9 mouse cellular contexts compared by ENCODE assay signal in genomic region chr11:97146724-97147123, GRCm38 (mm10). TPM values are rescaled to one million over a fixed set of nuclear protein-coding genes. Genes with fewer than 3 reads are reported as not detected.
A peak's percentile ranks its signal among the peaks of the same experiment; 100 is the strongest.
DNase-seq lines count a peak whose midpoint lies in the region; ATAC-seq and TF ChIP-seq lines count a peak whose summit lies in the region.
"Had no signal": no experiment of that assay in that cellular context is flagged by ENCODE, and none has a peak within 500 bp of the region (broad histone marks: within the 10 kb centered on the region; RNA-seq: fewer than 3 reads in every experiment).

No protein-coding gene starts in this region.

- no peak overlapping the region for H3K4me2 ChIP-seq in hindbrain, embryonic 14.5 days (replicated peaks)
- H3K4me2 ChIP-seq in hindbrain, embryonic 16.5 days (ENCODE audit: low read length), result no peak overlapping the region
- H3K4me2 ChIP-seq in embryonic facial prominence, embryonic 11.5 days (ENCODE audit: low read depth, low read length), result no peak overlapping the region
- peak overlapping the region; percentile 29; the same call in 1 of the 2 replicates for H3K4me2 ChIP-seq in heart, postnatal 0 days (ENCODE audit: low read depth, low read length)
- H3K4me2 ChIP-seq: embryonic facial prominence, embryonic 15.5 days had no signal

- no peaks in the 10 kb centered on the region for H3K27me3 ChIP-seq in hindbrain, embryonic 14.5 days (ENCODE audit: control insufficient read depth, insufficient read depth, low read length)
- H3K27me3 ChIP-seq in hindbrain, embryonic 16.5 days (replicated peaks; ENCODE audit: control insufficient read depth, insufficient read depth, low read length), result no peaks in the 10 kb centered on the region
- H3K27me3 ChIP-seq in embryonic facial prominence, embryonic 11.5 days (ENCODE audit: control insufficient read depth, insufficient read depth, low read length), result no peaks in the 10 kb centered on the region
- peaks cover 3% of the 10 kb centered on the region; the same call in 1 of the 2 replicates for H3K27me3 ChIP-seq in heart, postnatal 0 days (ENCODE audit: control insufficient read depth, insufficient read depth, low read length)
- peaks cover 5% of the 10 kb centered on the region; the same call in 1 of the 2 replicates for H3K27me3 ChIP-seq in thymus, adult 2 months (ENCODE audit: control insufficient read depth, insufficient read depth, low read length)

- peaks cover 62% of the 10 kb centered on the region for H3K36me3 ChIP-seq in hindbrain, embryonic 14.5 days (replicated peaks; ENCODE audit: control insufficient read depth, insufficient read depth)
- peaks cover 11% of the 10 kb centered on the region; the same call in 1 of the 2 replicates for H3K36me3 ChIP-seq in hindbrain, embryonic 16.5 days (ENCODE audit: control insufficient read depth, insufficient read depth, low read length)
- no peaks in the 10 kb centered on the region for H3K36me3 ChIP-seq in embryonic facial prominence, embryonic 11.5 days (replicated peaks; ENCODE audit: control insufficient read depth, insufficient read depth, low read depth, low read length)
- H3K36me3 ChIP-seq in heart, postnatal 0 days (replicated peaks; ENCODE audit: control insufficient read depth, insufficient read depth, low read length), result peaks cover 9% of the 10 kb centered on the region; the same call in 1 of the 2 replicates
- H3K36me3 ChIP-seq in thymus, adult 2 months (ENCODE audit: control insufficient read depth, insufficient read depth, low read length), result no peaks in the 10 kb centered on the region

- no peak for TF ChIP-seq EP300 in heart, postnatal 0 days (IDR thresholded peaks at IDR 0.05; ENCODE audit: low read depth)

- TF ChIP-seq CTCF in heart, postnatal 0 days (IDR thresholded peaks at IDR 0.05; ENCODE audit: low read depth), result peak; percentile 90
- TF ChIP-seq CTCF in thymus, adult 2 months (IDR thresholded peaks at IDR 0.05; ENCODE audit: borderline replicate concordance, control insufficient read depth, extremely low read depth, insufficient read depth, low read length, poor library complexity), result peak; percentile 89

- H3K27ac ChIP-seq in hindbrain, embryonic 14.5 days, result no peak overlapping the region
- H3K27ac ChIP-seq in hindbrain, embryonic 16.5 days (ENCODE audit: low read depth, low read length), result no peak overlapping the region
- H3K27ac ChIP-seq in embryonic facial prominence, embryonic 11.5 days (replicated peaks; ENCODE audit: low read depth, low read length), result no peak overlapping the region
- no peak overlapping the region for H3K27ac ChIP-seq in heart, postnatal 0 days (ENCODE audit: low read depth)
- H3K27ac ChIP-seq in thymus, adult 2 months (ENCODE audit: control insufficient read depth, insufficient read depth, low read length), result no peak overlapping the region
- H3K27ac ChIP-seq: embryonic facial prominence, embryonic 15.5 days had no signal

- H3K9me3 ChIP-seq in hindbrain, embryonic 14.5 days (ENCODE audit: control insufficient read depth, low read length), result no peaks in the 10 kb centered on the region
- no peaks in the 10 kb centered on the region for H3K9me3 ChIP-seq in hindbrain, embryonic 16.5 days (ENCODE audit: control insufficient read depth, low read length)
- H3K9me3 ChIP-seq in embryonic facial prominence, embryonic 11.5 days (replicated peaks; ENCODE audit: control insufficient read depth, low read length), result no peaks in the 10 kb centered on the region
- no peaks in the 10 kb centered on the region for H3K9me3 ChIP-seq in heart, postnatal 0 days (replicated peaks; ENCODE audit: control insufficient read depth, low read length)
- H3K9me3 ChIP-seq: embryonic facial prominence, embryonic 15.5 days had no signal

- ATAC-seq in hindbrain, embryonic 14.5 days (ENCODE audit: low FRiP score), result no peak
- ATAC-seq in hindbrain, embryonic 16.5 days, result no peak
- no peak for ATAC-seq in embryonic facial prominence, embryonic 11.5 days (replicated peaks; ENCODE audit: insufficient number of reproducible peaks, low FRiP score, low TSS enrichment, low read depth)
- ATAC-seq in heart, postnatal 0 days (ENCODE audit: insufficient read depth, low read depth), result no peak

- TF ChIP-seq POLR2A in thymus, adult 2 months (IDR thresholded peaks at IDR 0.05; ENCODE audit: control insufficient read depth, extremely low read depth, insufficient read depth, low read length, poor library complexity), result no peak

- no peak overlapping the region for H3K9ac ChIP-seq in hindbrain, embryonic 14.5 days
- H3K9ac ChIP-seq in hindbrain, embryonic 16.5 days (ENCODE audit: low read depth, low read length), result no peak overlapping the region
- no peak overlapping the region for H3K9ac ChIP-seq in embryonic facial prominence, embryonic 11.5 days (replicated peaks; ENCODE audit: low read length)
- no peak overlapping the region for H3K9ac ChIP-seq in heart, postnatal 0 days (replicated peaks; ENCODE audit: low read depth, low read length)
- H3K9ac ChIP-seq: embryonic facial prominence, embryonic 15.5 days had no signal

- DNase-seq in hindbrain, embryonic 14.5 days (ENCODE audit: low spot score), result peak; percentile 78
- peak; percentile 89 for DNase-seq in adrenal gland, postnatal 10 days
- peak; percentile 82 for DNase-seq in embryonic facial prominence, embryonic 11.5 days (ENCODE audit: low spot score)
- peak; percentile 56 for DNase-seq in heart, postnatal 0 days (ENCODE audit: low spot score)
- peak; percentile 85 to 87 for DNase-seq in left cerebral cortex, postnatal 14 days (ENCODE audit: low spot score in 2 of 2)
- peak; percentile 77 to 80 for DNase-seq in natural killer cell, adult 2 months (ENCODE audit: low spot score in 2 of 2)
- peak; percentile 76 for DNase-seq in thymus, adult 2 months

- WGBS in hindbrain, embryonic 14.5 days, result 8% methylated on average over 8 of the region's 8 CpGs
- 8% methylated on average over 8 of the region's 8 CpGs for WGBS in hindbrain, embryonic 16.5 days
- WGBS in embryonic facial prominence, embryonic 11.5 days, result 6% methylated on average over 8 of the region's 8 CpGs
- 7% methylated on average over 8 of the region's 8 CpGs for WGBS in heart, postnatal 0 days
- WGBS in thymus, adult 2 months, result 19% methylated on average over 8 of the region's 8 CpGs

- no peak overlapping the region for H3K4me3 ChIP-seq in hindbrain, embryonic 14.5 days (replicated peaks; ENCODE audit: low read length)
- H3K4me3 ChIP-seq in hindbrain, embryonic 16.5 days (ENCODE audit: low read length), result no peak overlapping the region
- no peak overlapping the region for H3K4me3 ChIP-seq in embryonic facial prominence, embryonic 11.5 days (ENCODE audit: low read depth, low read length)
- no peak overlapping the region for H3K4me3 ChIP-seq in heart, postnatal 0 days (ENCODE audit: low read depth, low read length)
- no peak overlapping the region for H3K4me3 ChIP-seq in thymus, adult 2 months (ENCODE audit: control insufficient read depth, insufficient read depth, low read length)
- H3K4me3 ChIP-seq: embryonic facial prominence, embryonic 15.5 days had no signal

- peaks cover 7% of the 10 kb centered on the region for H3K4me1 ChIP-seq in hindbrain, embryonic 14.5 days (replicated peaks; ENCODE audit: control insufficient read depth, insufficient read depth, low read length)
- peaks cover 16% of the 10 kb centered on the region for H3K4me1 ChIP-seq in hindbrain, embryonic 16.5 days (ENCODE audit: control insufficient read depth, insufficient read depth, low read depth, low read length)
- peaks cover 7% of the 10 kb centered on the region for H3K4me1 ChIP-seq in embryonic facial prominence, embryonic 11.5 days (ENCODE audit: control insufficient read depth, insufficient read depth, low read length)
- peaks cover 15% of the 10 kb centered on the region; the same call in 1 of the 2 replicates for H3K4me1 ChIP-seq in heart, postnatal 0 days (ENCODE audit: control insufficient read depth, insufficient read depth)
- H3K4me1 ChIP-seq in thymus, adult 2 months (replicated peaks; ENCODE audit: control insufficient read depth, insufficient read depth, low read length), result peaks cover 35% of the 10 kb centered on the region

- intact Hi-C loops in left cerebral cortex, postnatal 14 days (cut with DNase I), result loop anchor here (2.0 kb wide), 1 partner anchor 74 kb away; no protein-coding TSS in a partner anchor

RNA-seq across cellular contexts. Expression of gene Tbkbp1, which starts 4.6 kb away (rescaled TPM):
- polyA plus RNA-seq in hindbrain, embryonic 14.5 days (2014; fragmentation: Nextera tagmentation; extraction: Ambion mirVana), result 9.3 and 10.8 TPM in 2 replicates
- 7.2 and 7.8 TPM in 2 replicates for polyA plus RNA-seq in hindbrain, embryonic 16.5 days (2015; fragmentation: Nextera tagmentation; extraction: Ambion mirVana)
- total RNA-seq in adrenal gland, postnatal 10 days (2021), result 10 to 100 TPM; 20.9 to 25.4 TPM
- 3.3 and 4.8 TPM in 2 replicates for polyA plus RNA-seq in embryonic facial prominence, embryonic 11.5 days (2014; fragmentation: Nextera tagmentation; extraction: Ambion mirVana)
- total RNA-seq in heart, postnatal 0 days (2014; rRNA removed; ENCODE audit: low replicate concordance), result 8.9 and 27.8 TPM in 2 replicates
- polyA plus RNA-seq in heart, postnatal 0 days (2015; fragmentation: Nextera tagmentation; extraction: Ambion mirVana), result 2.8 and 3.4 TPM in 2 replicates
- total RNA-seq in left cerebral cortex, postnatal 14 days (2021), result 10 to 100 TPM; 46.4 to 49.4 TPM
- 7.3 and 8.8 TPM in 2 replicates for polyA plus RNA-seq in thymus, adult 2 months (2012; rRNA removed)

RNA-seq across cellular contexts. Expression of gene Tbx21, which starts 31.6 kb away (rescaled TPM):
- polyA plus RNA-seq in hindbrain, embryonic 14.5 days (2014; fragmentation: Nextera tagmentation; extraction: Ambion mirVana), result not detected in 2 replicates
- polyA plus RNA-seq in hindbrain, embryonic 16.5 days (2015; fragmentation: Nextera tagmentation; extraction: Ambion mirVana), result 0.15 and 0.22 TPM in 2 replicates
- under 1 TPM; 0.21 to 0.64 TPM for total RNA-seq in adrenal gland, postnatal 10 days (2021)
- not detected in 2 replicates for polyA plus RNA-seq in embryonic facial prominence, embryonic 11.5 days (2014; fragmentation: Nextera tagmentation; extraction: Ambion mirVana)
- total RNA-seq in heart, postnatal 0 days (2014; rRNA removed; ENCODE audit: low replicate concordance), result not detected in 2 replicates
- polyA plus RNA-seq in heart, postnatal 0 days (2015; fragmentation: Nextera tagmentation; extraction: Ambion mirVana), result not detected in 2 replicates
- under 1 TPM in 1 of 2 experiments, not detected in 1; 0.13 TPM for total RNA-seq in left cerebral cortex, postnatal 14 days (2021)
- polyA plus RNA-seq in thymus, adult 2 months (2012; rRNA removed), result 4.0 TPM in 2 replicates

RNA-seq across cellular contexts. Expression of gene Kpnb1, which starts 41.0 kb away (rescaled TPM):
- polyA plus RNA-seq in hindbrain, embryonic 14.5 days (2014; fragmentation: Nextera tagmentation; extraction: Ambion mirVana), result 35.3 and 44.2 TPM in 2 replicates
- polyA plus RNA-seq in hindbrain, embryonic 16.5 days (2015; fragmentation: Nextera tagmentation; extraction: Ambion mirVana), result 29.7 and 31.4 TPM in 2 replicates
- 100 to 1,000 TPM; 109 to 115 TPM for total RNA-seq in adrenal gland, postnatal 10 days (2021)
- 98.7 and 103 TPM in 2 replicates for polyA plus RNA-seq in embryonic facial prominence, embryonic 11.5 days (2014; fragmentation: Nextera tagmentation; extraction: Ambion mirVana)
- 68.2 and 74.8 TPM in 2 replicates for total RNA-seq in heart, postnatal 0 days (2014; rRNA removed; ENCODE audit: low replicate concordance)
- polyA plus RNA-seq in heart, postnatal 0 days (2015; fragmentation: Nextera tagmentation; extraction: Ambion mirVana), result 17.9 and 18.4 TPM in 2 replicates
- 100 to 1,000 TPM; 111 to 113 TPM for total RNA-seq in left cerebral cortex, postnatal 14 days (2021)
- polyA plus RNA-seq in thymus, adult 2 months (2012; rRNA removed), result 60.8 and 64.1 TPM in 2 replicates
